Mouse (Mus musculus) gastrocnemius, adult 18-20 months (tissue): ENCODE results near the gene Rpgrip1l. TPM values are rescaled to one million over a fixed set of nuclear protein-coding genes. Genes with fewer than 3 reads are reported as not detected.

Experiments
- DNase-seq: peaks from one replicate; pipeline ENCODE4 v3.0.0; 2021; ENCODE audit warnings: low spot score
- total RNA-seq, 2 experiments: library from RNA; stranded (reverse); gene quantifications; 2 replicates each; pipeline ENCODE4 v1.2.3; 2021

The Rpgrip1l gene
- total RNA-seq, 2 experiments from 2014 or later = 1.8 to 4.6 TPM

- no peak for DNase-seq
Measured at GRCm38 (mm10) chr8:91209658-91210057, 103.4 kb downstream of the Rpgrip1l start.

GRCm38 (mm10) chr8:91207676-91208075 lies 105.4 kb downstream of the Rpgrip1l start:
- DNase-seq = no peak

GRCm38 (mm10) chr8:91205897-91206296 lies 107.2 kb downstream of the Rpgrip1l start:
- DNase-seq = no peak

GRCm38 (mm10) chr8:91201184-91201583 lies 111.9 kb downstream of the Rpgrip1l start:
- DNase-seq = no peak

- DNase-seq = no peak
Measured at GRCm38 (mm10) chr8:91199876-91200275, 113.2 kb downstream of the Rpgrip1l start, which contains the start of gene Aktip. Aktip (minus strand) TSS chr8:91199976.

GRCm38 (mm10) chr8:91198036-91198435 lies 115.0 kb downstream of the Rpgrip1l start:
- DNase-seq = no peak

GRCm38 (mm10) chr8:91197233-91197632 lies 115.8 kb downstream of the Rpgrip1l start:
- DNase-seq = no peak

- no peak for DNase-seq
Measured at GRCm38 (mm10) chr8:91196661-91197060, 116.4 kb downstream of the Rpgrip1l start.

GRCm38 (mm10) chr8:91194081-91194480 lies 119.0 kb downstream of the Rpgrip1l start:
- DNase-seq = no peak

GRCm38 (mm10) chr8:91192941-91193340 lies 120.1 kb downstream of the Rpgrip1l start:
- no peak for DNase-seq

GRCm38 (mm10) chr8:91190816-91191340 lies 122.2 kb downstream of the Rpgrip1l start:
- DNase-seq = peak; percentile 40

GRCm38 (mm10) chr8:91188152-91188551 lies 124.9 kb downstream of the Rpgrip1l start:
- no peak for DNase-seq

- no peak for DNase-seq
Measured at GRCm38 (mm10) chr8:91186372-91186771, 126.7 kb downstream of the Rpgrip1l start.

- DNase-seq = no peak
Measured at GRCm38 (mm10) chr8:91177708-91178107, 135.4 kb downstream of the Rpgrip1l start.

- DNase-seq = no peak
Measured at GRCm38 (mm10) chr8:91176176-91176575, 136.9 kb downstream of the Rpgrip1l start.

GRCm38 (mm10) chr8:91171605-91172004 lies 141.5 kb downstream of the Rpgrip1l start:
- no peak for DNase-seq

- DNase-seq = no peak
Measured at GRCm38 (mm10) chr8:91170914-91171313, 142.1 kb downstream of the Rpgrip1l start.

- DNase-seq = no peak
Measured at GRCm38 (mm10) chr8:91170152-91170551, 142.9 kb downstream of the Rpgrip1l start.

Other genes with a start within 250 kb of the Rpgrip1l start
- gene Rbl2, start 243.2 kb downstream of the Rpgrip1l start, total RNA-seq = 10 to 100 TPM; 35.9 to 41.8 TPM
- gene Aktip, start 113.3 kb downstream of the Rpgrip1l start, total RNA-seq = 10 to 100 TPM; 58.7 to 71.0 TPM
- gene Fto, start 263 bp upstream of the Rpgrip1l start, total RNA-seq = 10 to 100 TPM; 81.2 to 87.6 TPM